9 mouse cellular contexts compared by ENCODE assay signal in the genomic region with DNA sequence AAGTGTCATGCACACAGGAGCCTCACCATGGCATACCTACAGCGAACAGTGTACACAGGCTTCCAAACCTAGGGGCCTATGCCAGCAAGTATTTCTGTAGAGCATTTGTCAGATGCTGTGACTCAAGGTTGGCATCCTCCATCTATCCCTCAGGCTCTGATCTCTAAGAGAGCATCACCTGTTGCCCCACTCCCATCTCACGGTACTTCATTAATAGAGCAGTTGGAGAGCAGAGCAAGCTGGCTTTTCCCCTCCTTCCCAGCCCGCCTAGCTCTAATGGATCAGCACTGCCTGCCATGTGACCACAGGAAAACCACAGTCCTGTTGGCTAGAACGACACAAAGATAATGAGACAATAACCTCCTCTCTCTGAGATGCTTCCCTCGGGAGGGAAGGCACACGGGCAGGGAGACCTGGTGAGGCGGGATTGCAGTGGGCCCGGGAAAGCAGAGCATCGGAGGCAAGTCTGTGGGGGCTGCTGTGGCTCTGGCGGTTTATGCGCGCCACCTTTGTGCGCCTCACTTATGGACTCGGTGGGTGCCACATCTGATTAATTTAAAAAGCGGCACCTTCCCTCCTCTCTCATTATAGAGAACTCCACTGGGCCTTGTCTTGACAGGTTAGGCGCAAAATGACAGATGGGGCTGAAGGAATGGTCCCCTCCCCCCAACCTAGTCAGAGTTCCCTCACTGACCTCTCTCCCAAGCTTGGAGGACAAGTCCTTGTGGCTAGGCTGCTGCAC.
DNase-seq lines count a peak whose midpoint lies in the region; ATAC-seq and TF ChIP-seq lines count a peak whose summit lies in the region.
"Had no signal": no experiment of that assay in that cellular context is flagged by ENCODE, and none has a peak within 500 bp of the region (broad histone marks: within the 10 kb centered on the region; RNA-seq: fewer than 3 reads in every experiment).

No protein-coding gene starts in this region.

- DNase-seq in brain, embryonic 14.5 days (ENCODE audit: low read depth), result peak; percentile 65
- peak; percentile 22 for DNase-seq in embryonic facial prominence, embryonic 14.5 days (ENCODE audit: low spot score)
- peak; percentile 62 for DNase-seq in midbrain, embryonic 14.5 days
- DNase-seq in urinary bladder, postnatal 4 days (ENCODE audit: low spot score in 2 of 2), result no peak
- DNase-seq in layer of hippocampus, postnatal 25 days (ENCODE audit: extremely low spot score in 1 of 2, low spot score in 1 of 2), result no peak
- DNase-seq in kidney, postnatal 25 days, result no peak
- DNase-seq: liver, embryonic 13.5 days; thymus, postnatal 25 days had no signal

- H3K4me1 ChIP-seq in ES-Bruce4 (ENCODE audit: control insufficient read depth, insufficient read depth, low read length), result no peaks in the 10 kb centered on the region
- H3K4me1 ChIP-seq in embryonic facial prominence, embryonic 14.5 days (ENCODE audit: control insufficient read depth, insufficient read depth, low read length), result no peaks in the 10 kb centered on the region
- H3K4me1 ChIP-seq in midbrain, embryonic 14.5 days (ENCODE audit: control insufficient read depth, insufficient read depth, low read length), result peaks cover 3% of the 10 kb centered on the region; the same call in 1 of the 2 replicates
- H3K4me1 ChIP-seq: liver, embryonic 13.5 days had no signal

- H3K4me3 ChIP-seq in ES-Bruce4 (ENCODE audit: low read depth, low read length), result peak overlapping the region; percentile 54
- H3K4me3 ChIP-seq in embryonic facial prominence, embryonic 14.5 days (ENCODE audit: low read depth, low read length), result no peak overlapping the region
- no peak overlapping the region for H3K4me3 ChIP-seq in midbrain, embryonic 14.5 days (replicated peaks; ENCODE audit: low read depth, low read length)
- H3K4me3 ChIP-seq: liver, embryonic 13.5 days had no signal

- TF ChIP-seq CTCF in ES-Bruce4 (IDR thresholded peaks at IDR 0.05; ENCODE audit: low read depth, low read length), result no peak
- no peak for TF ChIP-seq CTCF in brain, embryonic 14.5 days (IDR thresholded peaks at IDR 0.05; ENCODE audit: borderline replicate concordance, extremely low read depth, insufficient read depth, insufficient read length)

- H3K36me3 ChIP-seq in ES-Bruce4 (ENCODE audit: control insufficient read depth, insufficient read depth, low read length, poor library complexity, severe bottlenecking), result no peaks in the 10 kb centered on the region
- H3K36me3 ChIP-seq in embryonic facial prominence, embryonic 14.5 days (ENCODE audit: control insufficient read depth, insufficient read depth, low read length), result no peaks in the 10 kb centered on the region
- no peaks in the 10 kb centered on the region for H3K36me3 ChIP-seq in midbrain, embryonic 14.5 days (ENCODE audit: control insufficient read depth, insufficient read depth, low read length)
- H3K36me3 ChIP-seq: liver, embryonic 13.5 days had no signal

- H3K9me3 ChIP-seq in ES-Bruce4 (replicated peaks; ENCODE audit: control insufficient read depth, insufficient read depth, low read length, poor library complexity, severe bottlenecking), result no peaks in the 10 kb centered on the region
- H3K9me3 ChIP-seq in embryonic facial prominence, embryonic 14.5 days (ENCODE audit: control insufficient read depth, low read length), result no peaks in the 10 kb centered on the region
- H3K9me3 ChIP-seq in midbrain, embryonic 14.5 days (ENCODE audit: control insufficient read depth, low read length), result no peaks in the 10 kb centered on the region
- H3K9me3 ChIP-seq: liver, embryonic 13.5 days had no signal

- TF ChIP-seq EP300 in ES-Bruce4 (IDR thresholded peaks at IDR 0.05; ENCODE audit: insufficient read depth, low read depth, low read length), result no peak

- no peak overlapping the region for H3K9ac ChIP-seq in ES-Bruce4 (ENCODE audit: low read depth, poor library complexity, severe bottlenecking)
- no peak overlapping the region for H3K9ac ChIP-seq in embryonic facial prominence, embryonic 14.5 days (ENCODE audit: low read depth, low read length)
- H3K9ac ChIP-seq in midbrain, embryonic 14.5 days (replicated peaks; ENCODE audit: low read length), result no peak overlapping the region
- H3K9ac ChIP-seq: liver, embryonic 13.5 days had no signal

- WGBS in embryonic facial prominence, embryonic 14.5 days, result 56% methylated on average over 16 of the region's 16 CpGs
- WGBS in midbrain, embryonic 14.5 days, result 33% methylated on average over 16 of the region's 16 CpGs

- H3K27ac ChIP-seq in ES-Bruce4 (ENCODE audit: insufficient read depth, low read length), result no peak overlapping the region
- H3K27ac ChIP-seq in embryonic facial prominence, embryonic 14.5 days (replicated peaks; ENCODE audit: low read depth, low read length), result no peak overlapping the region
- H3K27ac ChIP-seq in midbrain, embryonic 14.5 days (replicated peaks; ENCODE audit: low read depth, low read length), result peak overlapping the region; percentile 0; the same call in 1 of the 2 replicates
- H3K27ac ChIP-seq: liver, embryonic 13.5 days had no signal

- ATAC-seq in embryonic facial prominence, embryonic 14.5 days (ENCODE audit: low read depth), result peak; percentile 70
- peak; percentile 66; the same call in 1 of the 2 replicates for ATAC-seq in midbrain, embryonic 14.5 days (ENCODE audit: low FRiP score, low TSS enrichment)

- no peak overlapping the region for H3K4me2 ChIP-seq in embryonic facial prominence, embryonic 14.5 days (ENCODE audit: low read depth, low read length)
- H3K4me2 ChIP-seq in midbrain, embryonic 14.5 days (ENCODE audit: low read length), result peak overlapping the region; percentile 26
- H3K4me2 ChIP-seq: liver, embryonic 13.5 days had no signal

- H3K27me3 ChIP-seq in ES-Bruce4 (ENCODE audit: control insufficient read depth, insufficient read depth, low read length, poor library complexity, severe bottlenecking), result no peaks in the 10 kb centered on the region; the same call in 1 of the 2 replicates
- H3K27me3 ChIP-seq in embryonic facial prominence, embryonic 14.5 days (replicated peaks; ENCODE audit: control insufficient read depth, insufficient read depth, low read length), result no peaks in the 10 kb centered on the region
- H3K27me3 ChIP-seq in midbrain, embryonic 14.5 days (ENCODE audit: control insufficient read depth, insufficient read depth, low read length), result no peaks in the 10 kb centered on the region
- H3K27me3 ChIP-seq: liver, embryonic 13.5 days had no signal

- TF ChIP-seq POLR2A in ES-Bruce4 (IDR thresholded peaks at IDR 0.05; ENCODE audit: insufficient read depth, low read length), result no peak
- no peak for TF ChIP-seq POLR2A in brain, embryonic 14.5 days (IDR thresholded peaks at IDR 0.05; ENCODE audit: borderline replicate concordance, extremely low read depth, insufficient read depth, insufficient read length, poor library complexity, severe bottlenecking)

Comparison
In these comparisons a context has a peak if more than half of its experiments do, and no peak if none do; other contexts are left out.
1. DNase-seq: peak in brain, embryonic 14.5 days (single experiment), embryonic facial prominence, embryonic 14.5 days (single experiment) and midbrain, embryonic 14.5 days (single experiment); none in urinary bladder, postnatal 4 days (0 of 2), layer of hippocampus, postnatal 25 days (0 of 2) and kidney, postnatal 25 days (0 of 2).